Mouse (Mus musculus): ENCODE results near the gene Gprc5a. TPM values are rescaled to one million over a fixed set of nuclear protein-coding genes. Genes with fewer than 3 reads are reported as not detected.

Gprc5a gene
- polyA plus RNA-seq, 1 experiment from 2014 or later = 3.8 TPM

DNA sequence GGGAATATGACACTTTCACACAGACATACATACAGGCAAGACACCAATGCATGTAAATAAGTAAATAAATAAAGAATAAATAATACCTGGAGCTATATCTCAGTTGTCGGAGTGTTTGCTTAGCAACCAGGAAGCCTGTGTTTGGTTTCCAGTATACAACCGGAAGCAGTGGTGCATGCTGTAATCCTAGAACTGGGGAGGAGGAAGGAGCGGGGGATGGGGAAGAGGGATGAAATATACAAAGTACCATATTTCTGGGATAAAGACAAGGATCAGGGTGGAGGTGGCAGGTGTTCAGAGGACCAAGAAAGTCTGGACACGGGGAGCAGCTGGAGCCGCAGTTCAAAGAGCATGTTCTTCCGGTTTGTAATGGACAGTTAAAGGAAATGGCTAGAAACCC, 16.9 kb upstream of the Gprc5a start:
- no peak for DNase-seq (ENCODE audit: extremely low spot score, low spot score)
- 91% methylated on average over 6 of the region's 6 CpGs for WGBS

DNA sequence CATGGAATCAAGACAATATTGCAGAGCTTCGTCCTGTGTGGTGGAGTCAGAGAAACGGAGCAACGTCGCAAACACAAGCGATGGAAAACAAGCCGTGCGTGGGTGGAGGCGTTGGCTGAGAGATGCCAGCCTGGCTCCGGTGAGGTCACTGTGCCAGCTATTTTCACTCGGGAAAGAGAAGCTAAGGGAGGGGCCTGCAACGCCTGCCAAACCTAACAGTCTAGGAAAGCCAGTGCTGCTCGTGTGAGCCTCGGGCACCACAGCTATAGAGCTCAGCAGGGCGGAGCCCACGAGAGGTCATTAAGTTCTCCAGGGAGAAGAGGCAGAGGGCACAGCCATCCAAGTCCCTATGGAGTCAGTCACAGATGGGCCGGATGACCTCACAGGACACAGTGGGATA, 16.5 kb upstream of the Gprc5a start:
- Histone ChIP-seq H3K4me3 (no peak overlapping the region), H3K4me1 (0 out of 2 replicates have a peak, but pooled peaks cover 5% of the 10 kb centered on the region), H3K9me3 (no peaks in the 10 kb centered on the region), H3K27ac (no peak overlapping the region), H3K36me3 (replicated peaks) (no peaks in the 10 kb centered on the region), H3K27me3 (ENCODE audit: poor library complexity, severe bottlenecking) (peaks cover 11% of the 10 kb centered on the region)
- no peak for DNase-seq (ENCODE audit: extremely low spot score, low spot score)
- 90% methylated on average over 16 of the region's 16 CpGs for WGBS

More for the DNA sequence above, 16.9 kb upstream of the Gprc5a start:
- Histone ChIP-seq H3K4me1 (0 out of 2 replicates have a peak, but pooled peaks cover 5% of the 10 kb centered on the region), H3K4me3 (no peak overlapping the region), H3K36me3 (replicated peaks) (no peaks in the 10 kb centered on the region), H3K27me3 (ENCODE audit: poor library complexity, severe bottlenecking) (peaks cover 11% of the 10 kb centered on the region), H3K27ac (no peak overlapping the region), H3K9me3 (no peaks in the 10 kb centered on the region)

DNA sequence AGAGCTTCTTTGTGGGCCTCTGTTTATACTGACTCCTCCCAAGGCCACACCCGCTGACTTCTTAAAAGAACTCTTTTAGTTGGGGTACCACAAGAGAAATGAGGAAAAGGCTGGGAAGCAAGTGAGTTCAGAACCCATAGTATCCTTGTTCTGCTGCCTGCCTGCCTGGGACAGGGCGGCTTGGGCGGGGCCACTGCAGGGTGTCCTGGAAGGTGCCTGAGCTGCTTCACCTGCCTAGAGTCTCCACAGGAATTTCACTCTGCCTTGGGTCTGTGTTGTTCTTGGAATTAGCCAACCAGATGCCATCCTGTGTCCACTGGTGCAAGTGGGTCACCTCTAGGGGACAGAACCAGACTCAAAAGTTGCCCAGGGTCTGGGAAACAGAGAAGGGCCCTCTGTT, 11.7 kb upstream of the Gprc5a start:
- 70% methylated on average over 3 of the region's 3 CpGs for WGBS
- no peaks in the 10 kb centered on the region for H3K27me3 ChIP-seq (ENCODE audit: poor library complexity, severe bottlenecking)
- no peak for DNase-seq (ENCODE audit: extremely low spot score, low spot score)
- H3K4me3 ChIP-seq = no peak overlapping the region
- H3K36me3 ChIP-seq (replicated peaks) = no peaks in the 10 kb centered on the region
- no peaks in the 10 kb centered on the region for H3K9me3 ChIP-seq
- H3K4me1 ChIP-seq = peaks cover 17% of the 10 kb centered on the region
- H3K27ac ChIP-seq = no peak overlapping the region

DNA sequence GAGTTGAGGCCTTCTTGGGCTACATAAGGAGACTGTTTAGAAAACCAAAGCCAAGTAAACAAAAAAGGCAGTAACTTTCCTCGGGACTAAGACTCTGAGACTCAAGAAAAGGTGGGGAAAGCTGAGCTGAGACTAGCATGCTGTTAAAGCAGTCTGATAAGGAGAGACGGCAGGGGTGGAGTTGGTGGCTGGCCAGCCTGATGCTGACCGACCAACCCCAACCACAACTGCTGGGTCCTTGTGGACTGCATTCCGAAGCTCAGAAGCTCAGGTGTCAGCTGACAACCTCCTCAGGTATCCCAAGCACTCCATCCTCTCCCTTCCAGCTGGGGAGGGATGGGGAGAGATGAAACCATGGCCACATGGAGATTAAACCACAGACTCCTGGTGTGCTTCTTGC, 9.6 kb upstream of the Gprc5a start:
- no peak overlapping the region for H3K4me3 ChIP-seq
- H3K36me3 ChIP-seq (replicated peaks) = no peaks in the 10 kb centered on the region
- H3K9me3 ChIP-seq = no peaks in the 10 kb centered on the region
- 70% methylated on average over 4 of the region's 4 CpGs for WGBS
- H3K27ac ChIP-seq = no peak overlapping the region
- no peak for DNase-seq (ENCODE audit: extremely low spot score, low spot score)
- H3K27me3 ChIP-seq (ENCODE audit: poor library complexity, severe bottlenecking) = no peaks in the 10 kb centered on the region
- peaks cover 13% of the 10 kb centered on the region for H3K4me1 ChIP-seq

DNA sequence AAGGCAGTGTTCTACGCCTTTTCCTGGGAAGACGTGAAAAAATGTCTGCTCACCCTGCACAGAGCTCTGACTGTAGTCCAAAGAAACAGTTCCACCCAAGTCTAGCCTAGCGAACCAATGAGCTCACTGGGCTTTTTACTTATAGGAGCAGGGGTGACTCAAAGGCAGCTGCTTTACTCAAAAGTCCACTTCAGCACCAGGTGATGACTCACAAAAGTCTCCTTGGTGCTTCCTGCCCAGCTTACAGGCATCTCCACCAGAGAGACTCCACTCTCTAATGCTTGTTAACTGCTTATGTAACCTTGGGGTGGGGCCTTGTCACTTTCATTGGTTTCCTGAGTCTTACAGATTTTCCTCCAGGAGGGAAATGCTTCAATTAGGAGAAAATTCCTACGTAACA, 4.7 kb upstream of the Gprc5a start:
- Histone ChIP-seq H3K4me1 (peaks cover 22% of the 10 kb centered on the region), H3K36me3 (replicated peaks) (no peaks in the 10 kb centered on the region), H3K27ac (no peak overlapping the region), H3K27me3 (ENCODE audit: poor library complexity, severe bottlenecking) (peaks cover 30% of the 10 kb centered on the region), H3K4me3 (no peak overlapping the region), H3K9me3 (no peaks in the 10 kb centered on the region)
- DNase-seq (ENCODE audit: extremely low spot score, low spot score) = no peak
- 94% methylated on average over 4 of the region's 4 CpGs for WGBS

DNA sequence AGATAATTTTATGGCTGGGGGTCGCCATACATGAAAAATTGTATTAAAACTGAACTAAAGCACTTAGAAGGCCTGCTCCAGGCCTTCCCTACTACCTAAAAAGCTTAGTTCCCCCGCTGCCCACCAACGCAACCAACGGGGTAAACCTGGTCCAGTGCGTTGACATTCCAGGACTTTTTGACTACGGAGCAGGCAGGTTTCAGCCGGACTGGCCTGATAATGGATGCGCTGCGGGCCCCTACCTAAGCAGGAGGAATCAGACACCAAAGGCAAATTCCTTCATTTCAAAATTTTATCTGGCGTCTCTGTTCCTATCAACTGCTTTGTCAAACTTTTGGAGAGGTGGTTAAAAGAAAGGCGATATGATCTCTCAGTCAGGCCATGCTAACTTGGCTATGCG, 830 bp upstream of the Gprc5a start:
- Histone ChIP-seq H3K4me3 (no peak overlapping the region), H3K27me3 (ENCODE audit: poor library complexity, severe bottlenecking) (peaks cover 52% of the 10 kb centered on the region), H3K4me1 (peaks cover 32% of the 10 kb centered on the region), H3K27ac (no peak overlapping the region), H3K9me3 (no peaks in the 10 kb centered on the region), H3K36me3 (replicated peaks) (no peaks in the 10 kb centered on the region)
- DNase-seq (ENCODE audit: extremely low spot score, low spot score) = no peak
- 57% methylated on average over 12 of the region's 12 CpGs for WGBS

DNA sequence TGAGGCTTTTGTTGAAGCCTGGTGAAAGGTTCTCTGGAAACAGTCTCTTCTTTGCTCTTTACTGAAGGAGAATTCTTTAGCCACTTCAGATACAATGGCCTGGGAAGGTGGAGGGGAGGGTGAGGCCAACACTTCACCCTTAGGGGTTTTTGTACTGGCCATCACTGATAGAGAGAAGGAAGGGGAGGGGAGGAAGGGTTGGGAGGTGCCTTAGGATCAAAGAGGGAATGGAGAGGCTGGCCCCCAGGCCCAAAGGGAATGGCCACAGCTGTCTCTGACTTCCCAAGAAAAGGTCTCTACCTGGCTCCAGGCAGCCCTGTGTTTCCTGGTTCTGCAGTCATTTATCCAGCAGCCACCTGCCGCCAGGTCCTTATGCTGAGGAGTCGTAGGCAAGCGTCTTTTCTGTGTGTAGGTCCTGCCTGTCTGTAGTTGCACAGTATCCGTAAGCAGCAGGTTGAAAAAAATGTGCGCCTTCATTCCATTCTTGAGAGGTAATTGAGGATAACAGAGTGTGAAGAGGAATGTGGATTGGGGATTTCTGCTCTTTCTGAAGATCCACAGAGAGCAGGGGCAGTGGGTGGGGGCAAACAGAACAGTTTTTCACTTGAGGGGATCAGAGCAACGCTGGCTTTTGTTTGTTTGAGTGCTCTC, 1.5 kb downstream of the Gprc5a start:
- Histone ChIP-seq H3K9me3 (no peaks in the 10 kb centered on the region), H3K4me1 (peaks cover 36% of the 10 kb centered on the region), H3K27me3 (ENCODE audit: poor library complexity, severe bottlenecking) (peaks cover 52% of the 10 kb centered on the region), H3K36me3 (replicated peaks) (no peaks in the 10 kb centered on the region), H3K27ac (peak overlapping the region; percentile 32; the same call in 1 of the 2 replicates), H3K4me3 (peak overlapping the region; percentile 63; the same call in 1 of the 2 replicates)
- DNase-seq (ENCODE audit: extremely low spot score, low spot score) = no peak
- 25% methylated on average over 6 of the region's 6 CpGs for WGBS

DNA sequence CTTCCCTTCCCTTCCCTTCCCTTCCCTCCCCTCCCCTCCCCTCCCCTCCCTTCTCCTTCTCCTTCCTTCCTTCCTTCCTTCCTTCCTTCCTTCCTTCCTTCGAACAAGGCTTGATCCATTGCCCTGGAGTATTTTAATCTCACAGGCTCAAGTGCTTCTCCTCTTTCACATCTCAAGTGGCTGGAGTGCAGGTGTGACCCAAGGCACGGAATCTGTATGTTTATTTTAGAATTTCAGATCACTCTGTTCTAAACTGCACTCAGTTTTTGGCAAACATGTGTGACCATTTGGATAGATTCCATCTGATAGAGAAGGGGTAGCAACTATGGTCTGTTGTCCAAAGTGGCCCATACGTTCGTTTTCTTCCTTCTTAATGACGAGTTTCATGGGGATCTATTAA, 2.8 kb downstream of the Gprc5a start:
- peaks cover 47% of the 10 kb centered on the region for H3K27me3 ChIP-seq (ENCODE audit: poor library complexity, severe bottlenecking)

DNA sequence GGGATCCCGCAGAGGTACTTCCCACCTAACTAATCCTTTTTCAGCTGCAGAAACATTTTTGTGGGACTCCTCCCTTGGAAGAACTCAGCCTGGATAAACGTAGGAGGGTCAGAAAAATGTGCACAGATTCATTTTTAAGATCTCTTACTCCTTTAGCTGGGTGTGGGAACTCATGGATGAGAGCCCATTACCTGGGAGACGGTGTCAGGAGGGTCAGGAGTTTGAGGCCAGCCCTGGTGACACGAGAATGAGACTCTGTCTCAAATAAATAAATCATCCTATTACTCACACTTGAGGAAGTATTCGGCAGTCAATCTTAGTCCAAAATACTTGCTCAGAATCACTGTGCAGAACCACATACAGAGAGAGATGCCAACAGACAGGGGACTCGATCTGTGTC, 4.4 kb downstream of the Gprc5a start:
- DNase-seq (ENCODE audit: extremely low spot score, low spot score) = no peak
- 78% methylated on average over 6 of the region's 6 CpGs for WGBS

More for the DNA sequence above, 2.8 kb downstream of the Gprc5a start:
- H3K9me3 ChIP-seq = no peaks in the 10 kb centered on the region
- no peak overlapping the region for H3K4me3 ChIP-seq
- no peaks in the 10 kb centered on the region for H3K36me3 ChIP-seq (replicated peaks)
- H3K4me1 ChIP-seq = peaks cover 36% of the 10 kb centered on the region
- no peak for DNase-seq (ENCODE audit: extremely low spot score, low spot score)
- H3K27ac ChIP-seq = no peak overlapping the region
- 88% methylated on average over 5 of the region's 5 CpGs for WGBS

DNA sequence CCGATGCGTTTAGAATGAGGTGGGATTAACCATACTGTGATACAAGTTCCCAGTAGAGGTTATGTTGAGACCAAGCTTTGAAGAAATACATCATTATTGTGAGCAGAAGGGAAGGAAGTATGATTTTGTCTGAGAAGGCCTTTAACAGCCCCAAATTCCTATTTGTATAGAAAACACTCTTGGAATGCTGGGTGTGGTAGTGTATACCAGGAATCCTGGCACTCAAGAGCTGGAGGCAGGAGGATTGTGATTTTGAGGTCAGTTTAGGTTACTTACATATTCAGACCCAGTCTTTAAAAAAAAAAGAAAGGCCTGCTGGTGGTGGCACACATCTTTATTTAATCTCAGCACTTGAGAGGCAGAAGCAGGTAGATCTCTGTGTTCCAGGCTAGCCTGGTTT, 4.9 kb downstream of the Gprc5a start:
- Histone ChIP-seq H3K27me3 (ENCODE audit: poor library complexity, severe bottlenecking) (peaks cover 26% of the 10 kb centered on the region), H3K36me3 (replicated peaks) (no peaks in the 10 kb centered on the region), H3K4me3 (no peak overlapping the region), H3K9me3 (no peaks in the 10 kb centered on the region), H3K27ac (no peak overlapping the region), H3K4me1 (peaks cover 35% of the 10 kb centered on the region)
- DNase-seq (ENCODE audit: extremely low spot score, low spot score) = no peak
- 84% methylated on average over 2 of the region's 2 CpGs for WGBS

More for the DNA sequence above, 4.4 kb downstream of the Gprc5a start:
- no peaks in the 10 kb centered on the region for H3K36me3 ChIP-seq (replicated peaks)
- peaks cover 31% of the 10 kb centered on the region for H3K27me3 ChIP-seq (ENCODE audit: poor library complexity, severe bottlenecking)
- peaks cover 40% of the 10 kb centered on the region for H3K4me1 ChIP-seq
- H3K9me3 ChIP-seq = no peaks in the 10 kb centered on the region
- H3K27ac ChIP-seq = no peak overlapping the region
- H3K4me3 ChIP-seq = no peak overlapping the region

DNA sequence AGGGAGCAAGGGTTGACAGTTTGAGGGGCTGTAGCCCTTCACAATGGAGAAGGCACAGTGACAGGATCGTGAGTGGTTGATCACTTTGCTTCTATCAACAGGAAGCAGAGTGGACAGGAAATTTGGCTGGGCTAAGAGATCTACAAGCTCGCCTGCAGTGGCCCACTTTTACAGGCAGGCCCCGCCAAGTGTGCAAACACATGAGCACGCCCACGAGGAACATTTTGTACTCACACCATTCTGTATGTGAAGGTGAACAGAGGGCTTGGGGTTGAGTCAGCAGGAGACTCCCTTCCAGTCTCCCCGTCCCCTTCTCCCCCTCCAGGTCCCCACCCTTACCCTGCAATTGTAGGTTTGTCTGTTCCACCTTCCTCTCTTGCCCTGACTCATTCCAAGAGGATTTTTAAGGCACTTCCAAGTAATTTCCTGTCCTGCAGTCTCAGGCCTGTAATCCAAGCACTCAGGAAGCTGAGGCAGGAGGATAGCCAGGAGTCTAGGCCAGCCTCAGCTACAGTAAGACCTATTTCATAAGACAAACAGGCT, 9.0 kb downstream of the Gprc5a start:
- peaks cover 8% of the 10 kb centered on the region; the same call in 1 of the 2 replicates for H3K36me3 ChIP-seq (replicated peaks)
- no peak for DNase-seq (ENCODE audit: extremely low spot score, low spot score)
- 87% methylated on average over 6 of the region's 6 CpGs for WGBS
- no peaks in the 10 kb centered on the region for H3K9me3 ChIP-seq
- no peak overlapping the region for H3K27ac ChIP-seq
- H3K4me1 ChIP-seq = peaks cover 17% of the 10 kb centered on the region
- H3K4me3 ChIP-seq = no peak overlapping the region
- H3K27me3 ChIP-seq (ENCODE audit: poor library complexity, severe bottlenecking) = peaks cover 3% of the 10 kb centered on the region; the same call in 1 of the 2 replicates

DNA sequence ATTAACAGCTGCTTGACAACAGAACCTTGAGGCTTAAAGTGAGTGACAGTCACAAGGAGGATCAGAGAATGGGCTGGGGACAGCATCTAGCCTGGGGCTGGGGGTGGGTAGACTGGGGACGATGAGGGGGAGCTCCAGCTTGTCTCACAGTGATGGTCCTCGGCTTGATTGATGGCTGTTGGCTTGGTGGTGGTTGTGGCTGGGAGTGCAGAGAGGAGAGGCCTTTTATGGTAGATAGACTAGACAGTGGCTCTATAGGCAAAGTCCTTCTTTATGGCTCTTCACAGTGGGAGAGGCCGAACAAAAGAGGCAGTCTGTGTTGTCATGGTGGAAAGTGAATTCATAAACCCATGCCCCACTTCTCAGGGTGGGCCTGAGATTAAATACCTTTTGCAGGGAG, 10.8 kb downstream of the Gprc5a start:
- 0 out of 2 replicates have a peak overlapping the region, but pooled peaks have one; percentile 17 for H3K27ac ChIP-seq
- H3K4me1 ChIP-seq = peaks cover 17% of the 10 kb centered on the region
- H3K4me3 ChIP-seq = no peak overlapping the region
- peaks cover 8% of the 10 kb centered on the region; the same call in 1 of the 2 replicates for H3K36me3 ChIP-seq (replicated peaks)
- no peak for DNase-seq (ENCODE audit: extremely low spot score, low spot score)
- peaks cover 3% of the 10 kb centered on the region; the same call in 1 of the 2 replicates for H3K27me3 ChIP-seq (ENCODE audit: poor library complexity, severe bottlenecking)
- no peaks in the 10 kb centered on the region for H3K9me3 ChIP-seq
- WGBS = 64% methylated on average over 3 of the region's 3 CpGs

DNA sequence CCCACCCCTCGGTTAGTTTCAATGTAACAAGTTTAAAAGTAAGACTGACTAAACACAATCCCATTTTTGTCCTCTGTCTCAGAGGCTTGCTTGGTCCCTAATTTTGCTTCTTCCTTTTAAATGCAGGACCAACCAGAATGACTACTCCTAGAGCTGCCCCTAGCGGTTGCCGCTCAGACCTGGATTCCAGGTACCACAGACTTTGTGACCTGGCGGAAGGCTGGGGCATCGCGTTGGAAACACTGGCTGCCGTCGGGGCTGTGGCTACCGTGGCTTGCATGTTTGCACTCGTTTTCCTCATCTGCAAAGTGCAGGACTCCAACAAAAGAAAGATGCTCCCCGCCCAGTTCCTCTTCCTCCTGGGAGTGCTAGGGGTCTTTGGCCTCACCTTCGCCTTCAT, 13.0 kb downstream of the Gprc5a start:
- H3K4me3 ChIP-seq = no peak overlapping the region
- no peaks in the 10 kb centered on the region for H3K9me3 ChIP-seq
- WGBS = 48% methylated on average over 12 of the region's 12 CpGs
- H3K27ac ChIP-seq = no peak overlapping the region
- peaks cover 19% of the 10 kb centered on the region for H3K4me1 ChIP-seq
- peaks cover 8% of the 10 kb centered on the region; the same call in 1 of the 2 replicates for H3K36me3 ChIP-seq (replicated peaks)
- peaks cover 3% of the 10 kb centered on the region; the same call in 1 of the 2 replicates for H3K27me3 ChIP-seq (ENCODE audit: poor library complexity, severe bottlenecking)
- DNase-seq (ENCODE audit: extremely low spot score, low spot score) = no peak
